Comparison of ENCODE assay signal across 11 mouse cellular contexts in the genomic region with DNA sequence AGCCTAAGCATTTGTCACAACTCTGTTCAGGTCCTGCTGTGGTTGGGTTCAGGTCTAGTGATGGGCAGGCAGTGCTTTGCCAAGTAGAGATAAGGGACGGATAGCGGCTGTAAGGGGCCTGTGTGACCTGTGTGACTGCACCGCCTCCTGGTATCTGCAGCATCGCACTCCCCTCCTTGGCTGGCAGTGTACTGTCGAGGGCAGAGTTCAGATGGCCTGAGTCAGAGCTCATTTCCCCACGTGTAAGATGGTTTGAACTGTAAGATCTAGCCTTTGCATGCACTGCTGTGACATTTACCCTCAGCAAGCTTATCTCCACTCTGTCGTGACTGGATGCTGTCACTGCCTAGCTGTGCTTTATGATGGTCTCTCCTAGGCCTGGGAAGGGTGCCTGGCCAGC. TPM values are rescaled to one million over a fixed set of nuclear protein-coding genes. Genes with fewer than 3 reads are reported as not detected.
DNase-seq lines count a peak whose midpoint lies in the region; ATAC-seq lines count a peak whose summit lies in the region.
"Had no signal": no experiment of that assay in that cellular context is flagged by ENCODE, and none has a peak within 500 bp of the region (broad histone marks: within the 10 kb centered on the region; RNA-seq: fewer than 3 reads in every experiment).

No protein-coding gene starts in this region.

- H3K36me3 ChIP-seq in midbrain, embryonic 12.5 days: no peaks in the 10 kb centered on the region; the same call in 1 of the 2 replicates
- peaks cover 4% of the 10 kb centered on the region; the same call in 1 of the 2 replicates for H3K36me3 ChIP-seq in midbrain, embryonic 10.5 days
- H3K36me3 ChIP-seq in stomach, embryonic 16.5 days (ENCODE audit: control insufficient read depth, insufficient read depth, low read length): no peaks in the 10 kb centered on the region
- H3K36me3 ChIP-seq: neural tube, embryonic 13.5 days had no signal

- H3K4me1 ChIP-seq in midbrain, embryonic 12.5 days: peaks cover 28% of the 10 kb centered on the region
- H3K4me1 ChIP-seq in midbrain, embryonic 10.5 days: peaks cover 28% of the 10 kb centered on the region
- peaks cover 35% of the 10 kb centered on the region for H3K4me1 ChIP-seq in stomach, embryonic 16.5 days (ENCODE audit: control insufficient read depth, insufficient read depth, low read length)

- H3K4me3 ChIP-seq in midbrain, embryonic 12.5 days: no peak overlapping the region
- no peak overlapping the region for H3K4me3 ChIP-seq in midbrain, embryonic 10.5 days
- H3K4me3 ChIP-seq in stomach, embryonic 16.5 days (replicated peaks; ENCODE audit: low read length): no peak overlapping the region
- H3K4me3 ChIP-seq: neural tube, embryonic 13.5 days had no signal

- H3K27ac ChIP-seq in midbrain, embryonic 12.5 days (replicated peaks): no peak overlapping the region
- H3K27ac ChIP-seq in midbrain, embryonic 10.5 days (replicated peaks): no peak overlapping the region
- 0 out of 2 replicates have a peak overlapping the region, but pooled peaks have one; percentile 90 for H3K27ac ChIP-seq in stomach, embryonic 16.5 days (ENCODE audit: low read length)

- H3K27me3 ChIP-seq in midbrain, embryonic 12.5 days: no peaks in the 10 kb centered on the region
- H3K27me3 ChIP-seq in midbrain, embryonic 10.5 days (ENCODE audit: low read depth, poor library complexity, severe bottlenecking): no peaks in the 10 kb centered on the region
- no peaks in the 10 kb centered on the region for H3K27me3 ChIP-seq in stomach, embryonic 16.5 days (ENCODE audit: control insufficient read depth, insufficient read depth, low read length)
- H3K27me3 ChIP-seq: neural tube, embryonic 13.5 days had no signal

- H3K4me2 ChIP-seq in midbrain, embryonic 12.5 days (replicated peaks): no peak overlapping the region
- no peak overlapping the region for H3K4me2 ChIP-seq in stomach, embryonic 16.5 days (ENCODE audit: low read depth, low read length)
- H3K4me2 ChIP-seq: neural tube, embryonic 13.5 days had no signal

- no peak overlapping the region for H3K9ac ChIP-seq in midbrain, embryonic 12.5 days (replicated peaks)
- H3K9ac ChIP-seq in stomach, embryonic 16.5 days (ENCODE audit: low read length): no peak overlapping the region
- H3K9ac ChIP-seq: neural tube, embryonic 13.5 days had no signal

- no peaks in the 10 kb centered on the region for H3K9me3 ChIP-seq in midbrain, embryonic 12.5 days
- H3K9me3 ChIP-seq in midbrain, embryonic 10.5 days (replicated peaks): no peaks in the 10 kb centered on the region
- no peaks in the 10 kb centered on the region for H3K9me3 ChIP-seq in stomach, embryonic 16.5 days (replicated peaks; ENCODE audit: control insufficient read depth, low read length)
- H3K9me3 ChIP-seq: neural tube, embryonic 13.5 days had no signal

- peak; percentile 48 for DNase-seq in cerebellum, adult 9-11 months
- no peak for DNase-seq in cerebellum, adult 11 months
- no peak for DNase-seq in midbrain, embryonic 10.5 days (ENCODE audit: low spot score)
- DNase-seq in kidney, postnatal 14 days: peak; percentile 36
- no peak for DNase-seq in embryo, embryonic 10.5 days (ENCODE audit: low spot score)
- DNase-seq: lung, adult 2 months had no signal

- 74% methylated on average over 7 of the region's 7 CpGs for WGBS in midbrain, embryonic 12.5 days
- 80% methylated on average over 7 of the region's 7 CpGs for WGBS in midbrain, embryonic 10.5 days
- WGBS in stomach, embryonic 16.5 days: 37% methylated on average over 7 of the region's 7 CpGs

- ATAC-seq in midbrain, embryonic 12.5 days (ENCODE audit: low FRiP score, low read depth): peak; percentile 56
- ATAC-seq in stomach, embryonic 16.5 days (ENCODE audit: insufficient read depth, low FRiP score): no peak
- no peak for ATAC-seq in activated CD4-positive, CD25-positive, alpha-beta regulatory T cell, adult 4 months
- ATAC-seq: CD4-positive, CD25-positive, alpha-beta regulatory T cell, adult 4 months had no signal

RNA-seq across cellular contexts. Expression of a gene that starts 48.4 kb away (rescaled TPM):
- polyA plus RNA-seq in midbrain, embryonic 12.5 days (2016; fragmentation: Nextera tagmentation; extraction: Ambion mirVana): 73.1 and 73.3 TPM in 2 replicates
- polyA plus RNA-seq in midbrain, embryonic 10.5 days (2016; fragmentation: Nextera tagmentation; extraction: Ambion mirVana): 47.4 and 56.9 TPM in 2 replicates
- polyA plus RNA-seq in stomach, embryonic 16.5 days (2015; fragmentation: Nextera tagmentation; extraction: Ambion mirVana): 32.7 and 33.4 TPM in 2 replicates
- polyA plus RNA-seq in activated CD4-positive, CD25-positive, alpha-beta regulatory T cell, adult 4 months (2017; shearing (Covaris generic)): 10 to 100 TPM; 23.7 to 26.7 TPM

Comparison
In these comparisons a context has a peak if more than half of its experiments do, and no peak if none do; other contexts are left out.
1. DNase-seq: peak in cerebellum, adult 9-11 months (single experiment) and kidney, postnatal 14 days (single experiment); none in cerebellum, adult 11 months (single experiment), midbrain, embryonic 10.5 days (single experiment) and embryo, embryonic 10.5 days (single experiment).